Mouse (Mus musculus): ENCODE results near the gene Atxn2.
"Not testable (repeated sequence)": the region's sequence is repeated elsewhere in the genome, so short reads cannot be mapped to it uniquely, and the experiment has no call there.

Gene Atxn2

DNA sequence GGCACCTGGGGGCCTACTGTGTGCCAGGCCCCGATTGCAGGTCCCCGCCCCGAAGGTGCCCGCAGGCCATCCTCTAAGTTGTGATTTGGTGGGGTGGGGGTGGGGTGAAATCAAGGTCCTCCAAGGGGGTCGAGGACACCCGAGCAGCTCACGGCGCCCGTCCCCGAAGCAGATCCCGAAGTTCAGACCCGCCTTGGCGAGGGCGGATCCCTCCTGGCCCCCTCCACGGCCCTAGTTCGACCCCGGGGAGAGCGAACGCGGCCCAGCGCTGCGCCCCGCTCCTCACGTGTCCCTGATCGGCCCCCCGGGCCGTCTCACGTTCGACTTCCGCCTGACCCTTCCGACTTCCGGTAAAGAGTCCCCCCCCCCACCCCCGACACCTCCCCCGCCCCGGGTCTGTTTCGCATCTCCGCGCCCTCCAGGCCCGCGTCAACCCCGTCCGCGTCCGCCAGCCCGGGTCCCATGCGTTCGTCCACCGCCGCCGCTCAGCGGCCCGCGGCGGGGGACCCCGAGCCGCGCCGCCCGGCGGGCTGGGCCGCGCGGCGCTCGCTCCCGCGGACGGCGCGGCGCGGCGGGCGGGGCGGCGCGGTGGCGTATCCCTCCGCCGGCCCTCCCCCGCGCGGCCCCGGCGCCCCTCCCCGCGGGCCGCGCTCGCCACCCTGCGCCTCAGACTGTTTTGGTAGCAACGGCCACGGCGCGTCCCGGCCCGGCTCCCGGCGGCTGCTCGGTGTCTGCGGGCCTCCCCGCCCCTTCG is at the start of gene Atxn2:
TSS of gene Atxn2 (plus strand) at position 164 of the 754 bp plus-strand sequence.
- DNase-seq (ENCODE audit: inconsistent ontology term): peak; percentile 93

DNA sequence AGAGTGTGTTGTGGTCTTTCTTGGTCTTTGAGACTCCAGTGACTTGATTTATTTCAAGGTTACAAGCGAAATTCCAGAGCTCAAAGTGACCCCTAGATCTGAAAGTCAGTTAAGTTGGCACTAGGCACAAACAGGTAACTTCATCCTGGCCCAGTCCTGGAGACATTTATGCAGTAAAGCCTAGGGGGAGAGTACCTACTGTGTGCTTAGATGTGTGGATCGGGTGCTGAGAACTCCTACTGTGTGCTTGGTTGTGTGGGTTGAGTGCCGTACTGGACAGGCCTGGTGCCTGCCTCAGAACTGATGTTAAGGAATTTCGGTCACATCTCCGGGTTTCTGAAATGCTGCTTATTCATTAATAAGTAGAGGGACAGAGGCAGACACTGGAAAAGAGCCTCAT is 49.6 kb upstream of the Atxn2 start:
- no peak for DNase-seq (ENCODE audit: inconsistent ontology term)

DNA sequence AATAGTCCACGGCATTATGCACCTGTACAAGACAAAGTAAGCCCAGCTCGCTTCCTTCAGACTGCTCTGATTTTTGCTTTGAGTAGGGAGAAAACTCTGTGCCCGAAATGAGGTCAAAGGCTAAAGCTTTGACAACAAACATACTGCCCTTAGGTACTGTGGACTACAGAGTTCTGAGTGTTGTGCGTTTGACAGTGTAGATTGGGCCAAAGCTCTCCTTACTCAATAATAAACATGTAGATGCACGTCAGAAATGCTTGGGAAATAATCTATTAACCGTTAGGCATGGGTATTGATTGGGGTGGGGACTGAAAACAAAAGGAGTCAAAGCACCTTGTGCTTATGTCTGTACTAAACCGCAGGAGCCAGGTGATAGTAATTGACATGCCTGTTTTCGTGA is 47.7 kb upstream of the Atxn2 start:
- no peak for DNase-seq (ENCODE audit: inconsistent ontology term)

DNA sequence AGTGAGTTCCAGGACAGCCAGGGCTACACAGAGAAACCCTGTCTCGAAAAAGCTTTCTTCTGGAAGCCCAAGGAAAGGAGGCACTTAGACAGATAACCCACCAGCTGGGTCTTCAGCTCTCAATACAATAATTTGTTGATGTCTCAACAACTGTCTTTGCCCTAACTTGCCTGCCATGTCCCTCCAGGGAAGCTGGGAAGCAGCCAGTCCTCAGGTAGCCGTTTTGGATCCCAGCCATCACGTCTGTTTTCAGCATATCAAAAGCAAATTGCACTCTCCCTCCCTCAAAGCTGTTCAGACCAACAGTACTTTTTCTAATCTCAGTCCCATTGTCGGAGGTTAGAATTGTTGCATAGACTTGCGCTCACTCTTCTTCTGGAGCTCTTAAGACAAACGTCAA is 47.1 kb upstream of the Atxn2 start:
- no peak for DNase-seq (ENCODE audit: inconsistent ontology term)

DNA sequence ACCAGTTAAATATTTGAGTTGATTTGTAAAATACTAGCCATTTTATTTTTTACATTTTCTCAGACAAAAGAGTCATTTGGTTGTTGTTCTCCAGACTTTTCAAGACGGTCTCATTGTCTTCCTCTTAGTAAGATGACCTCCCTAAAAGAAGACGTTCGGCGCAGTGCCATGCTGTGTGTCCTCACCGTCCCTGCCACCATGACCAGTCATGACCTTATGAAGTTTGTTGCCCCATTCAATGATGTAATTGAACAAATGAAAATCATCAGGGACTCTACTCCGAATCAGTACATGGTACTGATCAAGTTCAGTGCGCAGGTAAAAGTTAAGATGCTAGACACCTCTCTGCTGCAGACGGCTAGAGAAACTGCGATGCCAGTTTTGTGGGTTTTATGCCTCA is 46.2 kb upstream of the Atxn2 start:
- no peak for DNase-seq (ENCODE audit: inconsistent ontology term)

DNA sequence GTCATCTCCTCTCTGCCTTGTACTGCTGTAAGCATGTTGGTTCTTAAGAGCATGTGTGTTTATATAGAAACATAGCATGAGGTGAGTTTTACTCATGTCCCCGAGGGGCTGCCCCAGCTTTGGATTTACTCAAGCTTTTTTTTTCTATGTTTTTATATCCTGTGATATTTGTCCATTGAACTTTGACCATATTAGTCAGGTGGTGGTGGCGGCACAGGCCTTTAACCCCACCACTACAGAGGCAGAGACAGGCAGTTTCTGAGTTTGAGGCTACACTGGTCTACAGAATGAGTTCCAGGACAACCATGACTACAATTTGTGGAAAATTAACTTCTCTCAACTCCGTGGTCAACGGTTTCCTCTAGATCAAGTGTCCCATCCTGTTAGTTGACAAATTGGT is 44.1 kb upstream of the Atxn2 start:
- DNase-seq (ENCODE audit: inconsistent ontology term): no peak

DNA sequence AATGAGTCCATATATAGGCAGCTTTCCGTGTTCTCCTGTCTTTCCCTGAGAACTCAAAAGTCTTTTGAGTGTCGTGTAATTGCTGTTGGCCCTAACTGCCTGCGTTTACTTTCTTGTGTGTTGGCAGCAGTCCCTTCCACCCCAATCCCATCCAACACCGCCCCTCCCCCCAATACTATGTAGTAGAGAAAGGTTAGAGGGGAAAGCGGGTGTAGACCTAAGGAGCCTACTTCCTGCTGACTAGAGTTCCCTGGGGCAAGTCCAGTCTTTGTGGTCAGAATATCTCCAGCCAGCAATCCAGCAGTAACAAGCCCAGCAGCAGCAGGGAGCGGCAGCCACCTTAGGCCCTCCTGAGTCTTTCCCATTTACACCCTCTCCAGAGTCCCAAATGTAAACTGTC is 42.7 kb upstream of the Atxn2 start:
- DNase-seq (ENCODE audit: inconsistent ontology term): peak; percentile 66

DNA sequence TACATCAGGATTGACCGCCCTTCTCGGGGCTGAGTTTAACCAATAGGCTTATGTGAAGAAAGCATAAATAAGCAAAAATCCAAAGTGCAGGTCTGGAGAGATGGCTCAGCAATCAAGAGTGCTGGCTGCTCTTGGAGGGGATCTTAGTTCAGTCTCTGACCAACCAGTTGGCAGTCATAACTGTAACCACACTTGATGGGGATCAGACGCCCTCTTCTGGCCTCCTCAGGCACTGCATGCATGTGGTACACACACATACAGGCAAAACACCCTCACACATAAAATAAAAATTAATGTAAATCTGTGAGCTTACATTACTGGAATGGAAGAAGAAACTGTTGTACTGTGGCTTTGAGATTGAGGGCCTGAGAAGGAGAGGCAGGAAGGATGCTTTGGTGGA is 40.7 kb upstream of the Atxn2 start:
- no peak for DNase-seq (ENCODE audit: inconsistent ontology term)

DNA sequence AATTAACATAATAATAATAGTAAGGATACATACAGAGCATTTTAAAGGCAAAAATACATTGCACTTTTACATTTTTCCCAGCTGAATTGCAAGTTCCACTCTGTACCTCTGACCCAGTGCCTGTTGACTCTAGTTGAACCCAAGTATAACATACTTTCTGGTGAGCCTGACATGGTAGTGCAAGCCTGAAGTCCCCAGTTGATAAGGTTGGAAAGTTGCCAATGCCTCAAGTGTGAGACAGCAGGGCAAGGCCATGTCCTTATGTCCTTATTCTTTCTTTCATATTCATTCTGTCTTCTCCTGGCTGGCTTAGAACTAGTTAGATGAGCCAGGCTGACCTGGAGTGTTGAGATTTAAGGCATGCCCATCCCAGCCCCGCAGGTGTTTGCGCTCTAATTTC is 28.9 kb upstream of the Atxn2 start:
- no peak for DNase-seq (ENCODE audit: inconsistent ontology term)

DNA sequence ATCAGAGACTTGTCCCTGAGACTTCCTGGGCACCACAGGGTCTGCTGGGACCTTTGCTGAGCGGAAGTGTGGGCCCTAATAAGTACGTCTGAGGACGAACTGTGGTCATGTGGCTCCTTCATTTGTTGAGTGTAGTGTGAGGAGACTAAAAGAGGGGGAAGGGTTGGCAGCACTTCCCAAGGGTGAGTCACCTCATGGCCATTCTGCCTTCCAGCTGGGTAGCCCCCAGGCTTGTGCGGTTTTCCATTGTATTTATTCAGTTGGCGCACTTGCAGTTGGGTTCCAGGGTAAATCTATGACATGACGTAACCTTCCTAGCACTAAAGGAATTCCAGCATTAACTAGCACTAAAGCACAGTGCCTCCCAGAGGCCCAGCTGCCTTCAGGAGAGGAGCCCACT is 25.6 kb upstream of the Atxn2 start:
- peak; percentile 95 for DNase-seq (ENCODE audit: inconsistent ontology term)

DNA sequence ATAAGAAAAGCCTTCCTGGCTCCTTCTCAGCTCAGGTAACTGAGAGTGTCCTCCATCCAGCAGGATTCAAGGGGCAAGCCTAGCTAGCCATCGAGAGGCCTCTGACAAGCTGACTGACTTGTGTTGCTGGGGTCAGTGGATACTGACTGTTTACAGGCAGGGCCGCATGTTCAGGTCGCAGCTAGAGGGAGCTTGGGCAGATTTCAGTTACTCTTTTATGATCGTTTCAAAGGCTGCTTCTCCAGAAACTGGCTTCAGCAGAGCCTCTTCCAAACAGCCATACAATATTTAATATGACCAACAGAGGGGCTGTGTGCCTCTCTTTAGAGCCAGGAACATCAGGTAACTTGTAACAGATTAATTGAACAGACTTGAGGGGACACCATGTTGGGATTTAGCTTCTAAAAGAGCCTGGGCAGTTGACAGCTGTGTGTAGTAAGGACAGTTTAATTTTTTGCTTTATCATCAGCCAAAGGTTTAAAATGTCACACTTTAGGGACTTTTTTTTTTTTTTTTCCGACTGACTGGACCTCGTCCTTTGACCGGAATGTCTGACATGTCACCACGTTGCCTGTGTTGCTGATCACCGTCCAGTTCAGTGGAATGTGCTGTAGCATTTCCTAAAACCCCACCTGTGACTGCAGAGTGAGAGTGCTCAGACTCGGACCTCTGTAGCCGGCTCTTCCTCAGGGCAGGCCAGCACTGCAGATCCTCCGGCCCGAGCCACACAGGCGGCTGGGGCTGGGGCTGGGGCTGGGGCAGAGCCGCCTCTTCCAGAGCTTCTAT is 24.8 kb upstream of the Atxn2 start:
- peak; percentile 55 for DNase-seq (ENCODE audit: inconsistent ontology term)

DNA sequence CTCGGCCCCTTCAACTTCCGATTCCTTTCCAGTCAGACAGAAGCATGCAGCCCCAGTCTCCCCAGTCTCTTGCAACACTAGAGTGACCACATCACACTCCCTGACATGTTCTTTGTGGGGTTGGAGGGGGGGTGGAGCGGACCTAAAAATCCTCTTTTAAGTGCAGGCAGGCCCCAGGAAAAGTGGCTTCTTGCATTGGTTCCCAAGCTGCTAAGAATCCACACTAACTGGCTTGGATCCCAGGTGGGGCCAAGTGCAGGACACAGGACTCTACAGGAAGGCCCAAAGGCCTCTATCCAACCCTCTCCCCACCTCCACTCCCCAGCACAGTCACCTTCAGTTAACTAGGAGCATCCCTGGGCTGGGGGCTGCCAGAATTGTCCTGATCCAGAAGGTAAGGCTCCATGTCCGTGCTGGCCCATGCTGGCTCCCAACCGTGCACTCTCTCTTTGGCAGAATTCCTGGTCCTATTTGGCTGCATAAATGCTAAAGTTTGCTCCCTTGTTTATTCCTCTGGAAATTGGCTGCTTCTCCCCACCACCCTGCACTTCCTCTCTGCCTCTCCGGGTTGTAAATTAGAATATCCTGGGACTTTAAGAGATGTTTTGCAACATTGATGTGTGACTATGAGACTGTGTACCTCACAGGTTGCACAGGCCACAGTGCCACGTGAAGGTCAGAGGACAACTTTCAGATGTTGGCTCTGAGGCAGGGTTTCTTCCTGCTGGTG is 20.5 kb upstream of the Atxn2 start:
- DNase-seq (ENCODE audit: inconsistent ontology term): peak; percentile 48

DNA sequence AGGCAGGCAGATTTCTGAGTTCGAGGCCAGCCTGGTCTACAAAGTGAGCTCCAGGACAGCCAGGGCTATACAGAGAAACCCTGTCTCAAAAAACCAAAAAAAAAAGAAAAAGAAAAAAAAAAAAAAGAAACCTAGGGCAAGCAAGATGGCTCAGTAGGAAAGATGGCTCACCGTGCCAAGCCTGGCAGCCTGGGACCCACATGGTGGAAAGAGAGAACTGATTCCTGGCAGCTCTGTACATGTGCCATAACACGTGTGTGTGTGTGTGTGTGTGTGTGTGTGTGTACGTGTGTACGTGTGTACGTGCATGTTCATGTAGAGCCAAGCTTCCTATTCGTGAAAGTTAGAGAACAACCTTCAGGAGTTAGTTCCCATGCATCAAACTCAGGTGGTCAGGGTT is 19.7 kb upstream of the Atxn2 start:
- not testable (repeated sequence) for DNase-seq (ENCODE audit: inconsistent ontology term)

DNA sequence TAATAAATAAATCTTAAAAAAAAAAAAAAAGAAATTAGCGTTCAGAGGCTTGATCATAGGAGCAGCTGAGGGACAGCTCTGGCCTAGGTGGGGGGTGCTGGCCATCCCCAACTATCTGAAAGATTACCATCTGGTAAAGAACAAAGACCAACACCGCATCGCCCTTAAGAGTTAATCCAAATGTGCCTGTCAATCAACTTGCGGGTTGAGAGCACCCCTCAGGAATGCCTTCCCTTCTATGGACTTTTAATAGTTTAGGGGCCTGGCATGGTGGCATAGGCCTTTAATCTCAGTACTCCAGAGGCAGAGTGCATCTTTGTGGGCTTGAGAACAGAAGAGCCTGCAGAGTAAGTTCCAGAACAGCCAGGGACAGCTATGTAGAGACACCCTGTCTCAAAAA is 18.2 kb upstream of the Atxn2 start:
- no peak for DNase-seq (ENCODE audit: inconsistent ontology term)

DNA sequence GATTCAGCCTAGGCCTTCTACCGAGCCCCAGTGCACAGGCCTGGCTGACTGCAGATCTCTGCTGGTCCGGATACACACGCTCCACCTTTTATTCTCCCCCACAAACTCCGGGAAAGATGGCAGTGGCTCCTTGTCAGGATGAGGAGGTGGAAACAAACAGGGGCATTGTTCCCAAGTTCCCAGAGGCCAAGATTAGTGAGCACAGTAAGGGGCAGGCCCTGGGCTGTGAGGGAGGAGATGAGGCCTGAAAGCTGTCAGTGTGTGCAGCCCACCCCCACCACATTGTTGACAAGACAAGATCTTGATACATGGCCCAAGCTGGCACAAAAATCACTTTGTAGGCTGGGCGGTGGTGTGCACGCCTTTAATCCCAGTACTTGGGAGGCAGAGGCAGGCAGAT is 14.4 kb upstream of the Atxn2 start:
- peak; percentile 53 for DNase-seq (ENCODE audit: inconsistent ontology term)

DNA sequence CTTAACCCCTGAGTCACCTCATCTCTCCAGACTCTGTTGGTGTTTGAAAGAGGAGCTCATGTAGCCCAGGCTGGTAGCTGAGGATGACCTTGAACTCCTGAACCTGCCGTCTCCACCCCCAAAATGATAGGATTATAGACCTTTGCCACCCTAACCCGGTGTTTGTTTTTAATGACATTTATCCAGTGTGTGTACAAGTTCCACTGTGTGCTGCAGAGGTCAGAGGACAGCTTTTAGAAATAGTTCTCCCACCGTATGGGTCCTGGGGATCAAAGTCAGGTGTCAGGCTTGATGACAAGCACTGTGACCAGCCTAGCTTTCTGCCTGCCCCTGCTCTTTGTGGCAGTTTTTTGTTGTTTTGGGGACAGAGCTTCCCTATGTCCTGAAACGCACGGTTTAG is 11.2 kb upstream of the Atxn2 start:
- no peak for DNase-seq (ENCODE audit: inconsistent ontology term)

DNA sequence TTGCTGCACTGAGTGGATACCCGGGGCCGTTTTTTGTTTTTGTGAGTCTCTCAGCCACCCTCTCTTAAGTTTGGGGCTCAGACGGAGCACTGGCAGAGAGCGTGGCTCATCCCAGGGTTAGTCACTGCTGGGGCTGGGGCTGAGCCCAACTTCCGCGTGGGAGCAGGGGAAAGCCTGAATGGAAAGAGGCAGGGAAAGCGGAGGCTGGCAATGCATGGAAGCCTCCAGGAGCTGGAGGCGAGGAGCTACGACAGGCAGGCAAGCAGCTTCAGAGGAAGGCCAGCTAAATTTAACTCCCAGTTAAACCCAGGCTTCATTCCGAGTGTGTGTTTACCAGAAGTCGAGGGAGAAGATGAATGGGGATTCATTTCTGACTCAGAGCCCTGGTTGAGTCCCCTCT is 10.6 kb upstream of the Atxn2 start:
- DNase-seq (ENCODE audit: inconsistent ontology term): peak; percentile 75

DNA sequence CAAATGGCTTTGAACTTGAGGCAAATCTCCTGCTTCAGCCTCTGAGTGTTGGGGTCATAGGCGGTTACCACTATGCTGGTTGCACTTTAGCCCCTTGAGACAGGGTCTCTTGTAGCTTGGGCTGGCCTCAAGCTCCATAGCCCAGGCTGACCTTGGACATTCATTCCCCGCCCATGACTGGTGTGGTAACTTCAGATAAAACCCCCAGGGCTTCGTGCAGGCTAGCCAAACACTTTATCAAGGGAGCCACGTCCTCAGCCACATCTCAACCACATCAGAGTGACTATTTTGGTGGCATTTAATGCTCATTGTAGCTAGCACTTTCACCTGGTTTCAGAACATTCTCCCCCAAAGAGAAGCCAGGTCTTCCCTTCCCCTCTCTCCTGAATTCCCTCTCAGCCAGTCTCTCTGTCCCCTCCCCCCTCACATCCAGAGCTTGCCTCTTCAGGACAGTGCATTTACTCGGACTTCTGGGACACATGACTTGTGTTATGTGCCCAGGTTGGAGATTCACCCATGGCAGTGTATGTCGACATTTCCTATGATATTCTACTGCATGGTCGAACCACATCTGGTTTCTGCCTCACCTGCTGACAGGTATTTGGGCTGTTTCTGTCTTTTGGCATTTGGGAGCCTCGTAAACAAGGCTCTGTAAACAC is 9.9 kb upstream of the Atxn2 start:
- DNase-seq (ENCODE audit: inconsistent ontology term): no peak

DNA sequence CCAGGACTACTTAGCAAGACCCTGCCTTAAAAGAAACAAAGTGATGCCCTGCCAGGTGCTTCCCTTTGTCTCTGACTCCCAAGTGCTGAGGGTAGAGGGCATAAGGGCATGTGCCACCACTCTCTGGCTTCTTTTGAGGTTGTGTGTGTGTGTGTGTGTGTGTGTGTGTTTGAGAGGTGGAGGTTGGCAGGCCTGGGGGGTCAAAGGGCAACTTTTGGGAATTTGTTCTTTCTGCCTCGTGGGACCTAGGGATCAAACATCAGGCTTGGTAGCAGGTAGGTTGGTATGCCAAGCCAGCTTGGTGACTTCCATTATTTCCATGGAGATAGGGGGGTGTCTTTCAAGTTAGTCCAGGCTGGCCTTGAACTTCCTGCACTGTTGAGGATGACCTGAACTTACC is 7.8 kb upstream of the Atxn2 start:
- no peak for DNase-seq (ENCODE audit: inconsistent ontology term)

DNA sequence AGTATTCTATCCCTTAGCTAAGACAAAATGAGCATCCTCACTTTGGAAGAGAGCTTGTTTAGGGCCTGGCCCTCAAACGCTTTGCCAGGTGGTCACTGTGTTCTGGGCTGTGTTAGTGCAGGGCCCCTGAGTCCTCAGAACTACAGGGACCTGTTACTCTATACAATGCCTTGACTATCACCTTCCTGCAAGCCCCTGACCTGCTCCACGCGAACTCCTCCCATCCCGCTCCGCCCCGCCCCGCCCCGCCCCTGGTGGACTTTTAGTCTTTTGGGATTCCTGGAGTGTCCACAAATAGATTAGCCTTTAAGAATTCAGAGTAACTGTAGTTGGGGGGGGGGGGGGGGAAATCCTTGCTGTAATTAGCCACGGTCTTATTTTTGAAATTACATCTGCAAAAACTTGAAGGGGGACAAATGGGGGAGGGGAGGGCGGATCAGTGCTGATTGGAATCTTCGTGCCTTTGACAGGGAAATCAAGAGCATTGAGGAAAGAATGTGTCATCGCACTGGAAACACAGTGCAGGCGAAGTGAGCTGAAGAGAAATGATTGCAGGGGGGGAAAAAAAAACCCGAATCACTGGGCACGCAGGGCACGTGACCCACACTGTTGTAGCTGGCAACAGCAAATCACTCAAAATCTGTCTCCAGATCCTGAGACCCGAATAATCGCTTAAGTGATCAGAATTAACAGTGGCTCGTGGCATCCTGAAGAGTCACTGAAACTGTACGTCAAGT is 6.5 kb upstream of the Atxn2 start:
- DNase-seq (ENCODE audit: inconsistent ontology term): peak; percentile 71

DNA sequence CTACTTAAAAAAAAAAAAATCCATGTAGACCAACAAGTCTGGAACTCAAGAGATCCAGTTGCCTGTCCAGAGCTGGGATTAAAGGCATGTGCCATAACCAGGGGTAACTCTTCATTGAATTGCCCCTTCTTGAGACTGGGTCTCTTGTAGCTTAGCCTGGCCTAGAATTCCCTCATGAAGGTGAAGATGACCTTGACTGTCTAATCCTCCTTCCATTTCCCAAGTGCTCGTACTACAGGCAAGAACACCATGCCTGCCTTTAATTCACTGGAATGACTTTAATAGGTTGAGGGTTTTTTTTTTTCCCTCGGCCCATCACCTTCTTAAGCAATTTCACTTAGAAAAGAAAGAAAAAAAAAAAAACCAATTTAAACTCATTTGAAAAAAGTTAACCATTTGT is 735 bp upstream of the Atxn2 start:
- DNase-seq (ENCODE audit: inconsistent ontology term): no peak

DNA sequence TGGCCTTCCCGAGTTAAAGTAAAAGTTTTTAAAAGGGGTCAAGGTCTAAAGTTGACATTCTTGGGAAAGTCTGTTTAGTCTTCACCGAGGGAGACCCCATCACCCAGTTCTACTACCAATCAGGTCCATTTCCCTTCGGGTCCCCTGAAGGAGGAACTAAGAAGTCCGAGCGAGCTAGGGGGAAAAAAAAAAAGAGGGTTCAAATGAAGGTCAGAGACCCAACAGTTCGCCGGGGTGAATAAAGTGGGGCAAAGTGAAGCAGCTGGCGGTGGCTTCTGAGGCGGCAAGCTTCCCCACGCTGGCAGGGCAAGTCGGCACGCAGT is 325 bp upstream of the Atxn2 start:
- DNase-seq (ENCODE audit: inconsistent ontology term): no peak

Data from Muller cell, postnatal 12 days (primary cell).